Mouse (Mus musculus) gastrocnemius, adult 8-10 months (tissue): ENCODE results near the gene Sirt4. TPM values are rescaled to one million over a fixed set of nuclear protein-coding genes. Genes with fewer than 3 reads are reported as not detected.
"Not testable (repeated sequence)": the region's sequence is repeated elsewhere in the genome, so short reads cannot be mapped to it uniquely, and the experiment has no call there.

ENCODE experiments used
- DNase-seq, 2 experiments: peaks; one replicate each; pipeline ENCODE4 v3.0.0; 2022; ENCODE audit warnings: low spot score in 2 of 2
- total RNA-seq, 4 experiments: library from RNA; stranded (reverse); gene quantifications; 2 replicates each; pipeline ENCODE4 v1.2.4; 2022

Sirt4 gene
- total RNA-seq, 4 experiments from 2014 or later, result 7.2 to 13.5 (median 9.4) TPM

- no peak for DNase-seq
Observed at GRCm38 (mm10) chr5:115473191-115473590, 11.3 kb downstream of the Sirt4 start.

GRCm38 (mm10) chr5:115470766-115471531, 13.6 kb downstream of the Sirt4 start:
- DNase-seq, result no peak

- DNase-seq, result no peak
Observed at GRCm38 (mm10) chr5:115469791-115470190, 14.7 kb downstream of the Sirt4 start.

GRCm38 (mm10) chr5:115465642-115466420, 18.7 kb downstream of the Sirt4 start, which contains the start of gene Pla2g1b:
Gene Pla2g1b, plus strand, starts transcription at chr5:115466262.
- DNase-seq, result no peak

GRCm38 (mm10) chr5:115464408-115465115, 20.0 kb downstream of the Sirt4 start:
- no peak for DNase-seq

- DNase-seq, result no peak
Observed at GRCm38 (mm10) chr5:115458918-115459317, 25.6 kb downstream of the Sirt4 start.

GRCm38 (mm10) chr5:115455838-115456237, 28.7 kb downstream of the Sirt4 start:
- DNase-seq, result no peak

GRCm38 (mm10) chr5:115454422-115455090, 30.0 kb downstream of the Sirt4 start:
- no peak for DNase-seq

GRCm38 (mm10) chr5:115450410-115451317, 33.9 kb downstream of the Sirt4 start:
- DNase-seq, result no peak

GRCm38 (mm10) chr5:115449247-115449646, 35.3 kb downstream of the Sirt4 start:
- DNase-seq, result no peak

GRCm38 (mm10) chr5:115447108-115447507, 37.4 kb downstream of the Sirt4 start:
- DNase-seq, result no peak

- no peak for DNase-seq
Observed at GRCm38 (mm10) chr5:115444130-115444529, 40.4 kb downstream of the Sirt4 start.

GRCm38 (mm10) chr5:115442663-115443062, 41.9 kb downstream of the Sirt4 start:
- DNase-seq, result not testable (repeated sequence)

GRCm38 (mm10) chr5:115441205-115441849, 43.2 kb downstream of the Sirt4 start:
- peak; percentile 34 to 46 for DNase-seq

GRCm38 (mm10) chr5:115438667-115439066, 45.9 kb downstream of the Sirt4 start:
- no peak for DNase-seq

GRCm38 (mm10) chr5:115437945-115438315, 46.6 kb downstream of the Sirt4 start:
- no peak for DNase-seq

- no peak for DNase-seq
Observed at GRCm38 (mm10) chr5:115437242-115437944, 47.1 kb downstream of the Sirt4 start.

GRCm38 (mm10) chr5:115436421-115437124, 48.0 kb downstream of the Sirt4 start:
- DNase-seq, result peak in 1 of 2 experiments; percentile 28
